Mouse (Mus musculus): ENCODE data around the gene Nxph1. TPM values are rescaled to one million over a fixed set of nuclear protein-coding genes. Genes with fewer than 3 reads are reported as not detected.

Nxph1 gene
- total RNA-seq, 2 experiments from 2014 or later, result 0.12 to 0.16 TPM

DNA sequence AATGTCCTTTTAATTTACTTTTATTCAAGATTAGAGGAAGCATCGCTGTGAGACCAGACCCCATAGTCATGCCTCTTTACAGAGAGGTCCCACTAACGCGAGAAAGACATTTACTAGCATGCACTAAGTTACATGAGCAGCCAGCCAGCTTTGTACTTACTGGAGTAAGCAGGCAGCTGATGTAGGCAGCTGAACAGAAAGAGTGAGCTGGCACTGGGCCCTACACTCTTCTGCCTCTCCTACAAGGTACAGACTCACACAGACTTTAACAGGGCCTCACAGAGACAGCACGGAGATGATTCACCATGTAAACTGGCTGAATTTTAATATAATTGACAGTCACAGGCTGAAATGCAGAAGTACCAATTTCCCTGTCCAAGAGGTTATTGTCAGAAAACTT, 11.6 kb downstream of the Nxph1 start:
- no peak for DNase-seq (ENCODE audit: low spot score in 2 of 2)

DNA sequence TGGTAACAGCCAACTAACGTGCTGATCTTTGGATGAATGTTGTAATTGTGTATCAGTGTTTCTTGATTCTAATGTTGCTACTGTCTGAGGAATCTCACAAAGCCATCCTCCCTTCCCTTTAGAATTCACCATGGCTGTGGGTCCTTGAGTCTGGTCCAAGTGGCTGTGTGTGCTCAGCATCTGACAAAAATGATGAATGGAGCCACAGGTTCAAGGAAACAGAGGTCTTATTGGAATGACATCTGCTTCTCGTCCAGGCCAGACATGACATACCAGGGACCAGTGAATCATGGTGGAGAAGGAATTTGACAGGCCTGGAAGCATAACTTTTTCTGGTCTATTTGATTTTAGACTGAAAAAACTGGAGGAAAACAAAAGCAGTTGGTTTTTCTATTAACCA, 22.3 kb downstream of the Nxph1 start:
- no peak for DNase-seq (ENCODE audit: low spot score in 2 of 2)

DNA sequence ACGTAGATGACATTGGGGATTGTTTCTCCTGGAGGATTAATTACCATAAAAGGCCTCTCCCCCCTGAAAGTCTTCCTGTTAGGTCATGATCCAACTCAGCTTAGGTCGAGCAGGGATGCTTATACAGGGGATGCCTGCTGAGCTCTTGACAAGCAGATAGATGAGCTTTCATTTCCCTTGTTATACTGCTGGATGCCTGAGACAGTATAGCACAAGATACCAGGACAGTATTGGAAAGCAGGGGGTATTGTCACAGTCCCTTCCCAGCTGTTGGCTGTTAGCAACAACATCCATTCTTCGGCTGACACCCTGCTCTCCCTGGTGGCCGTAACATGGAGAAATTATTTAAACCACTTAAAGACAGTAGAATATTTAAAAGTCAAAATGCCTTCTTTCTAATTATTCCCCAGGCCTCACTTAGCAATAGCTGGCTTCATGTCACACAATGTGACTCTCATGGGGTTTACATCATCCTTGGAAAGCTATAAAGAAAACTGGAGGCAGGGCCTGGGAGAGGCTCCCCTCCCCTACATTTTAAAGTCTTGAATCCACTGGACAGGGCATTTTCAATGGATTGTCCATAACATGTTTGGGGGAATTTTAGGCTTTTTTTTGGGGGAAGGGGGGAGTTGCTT, 31.1 kb downstream of the Nxph1 start:
- DNase-seq (ENCODE audit: low spot score in 2 of 2), result no peak

DNA sequence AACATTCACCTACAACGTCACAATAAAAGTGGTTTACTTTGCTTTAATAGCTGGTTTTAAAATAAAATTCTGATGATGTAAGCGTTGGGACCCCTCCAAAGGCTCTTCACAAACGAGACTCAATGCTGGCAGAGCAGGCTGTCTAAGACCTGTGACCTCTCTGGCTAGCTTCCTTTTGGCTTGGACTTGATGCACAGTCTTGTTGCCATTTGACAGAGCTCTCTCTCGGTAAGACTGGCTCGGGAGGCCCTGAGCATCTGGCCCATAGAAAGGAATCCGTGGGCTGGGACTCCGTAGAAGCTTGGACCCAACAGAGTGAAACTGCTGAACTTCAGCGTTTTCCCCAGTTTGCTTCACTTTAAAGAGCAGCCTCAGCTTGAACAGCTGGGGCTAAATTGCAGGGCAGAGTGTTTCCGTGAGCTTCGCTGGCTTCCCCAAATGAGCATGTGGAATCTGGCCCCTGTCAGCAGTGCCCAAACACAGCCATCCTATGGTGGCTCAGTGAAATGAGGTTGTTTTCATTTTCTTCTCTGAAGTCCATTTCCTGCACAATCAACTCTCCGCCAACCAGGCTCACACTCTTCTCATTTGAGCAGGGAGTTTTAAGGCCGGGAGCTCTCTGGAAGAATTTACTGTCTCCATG, 48.2 kb downstream of the Nxph1 start:
- DNase-seq (ENCODE audit: low spot score in 2 of 2), result peak in 1 of 2 experiments; percentile 50

DNA sequence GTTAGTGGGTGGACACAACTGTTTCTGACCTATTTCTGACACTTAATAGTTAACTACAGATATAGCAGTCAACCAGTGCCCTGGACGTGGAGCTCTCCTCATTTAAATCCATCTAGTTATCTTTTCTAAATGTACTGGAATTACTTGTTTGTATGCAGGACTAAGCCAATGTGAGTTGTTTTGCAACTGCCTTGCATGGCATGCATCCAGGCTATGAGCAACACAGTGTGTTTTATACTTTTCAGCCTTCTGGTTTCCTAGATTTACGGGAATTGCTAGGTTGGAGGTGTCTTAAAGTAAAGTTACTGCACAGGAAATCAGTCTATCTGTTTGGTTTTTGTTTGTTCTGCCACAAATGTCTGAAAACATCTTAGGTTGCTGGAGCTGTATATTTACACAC, 49.1 kb downstream of the Nxph1 start:
- peak in 1 of 2 experiments; percentile 8 for DNase-seq (ENCODE audit: low spot score in 2 of 2)

DNA sequence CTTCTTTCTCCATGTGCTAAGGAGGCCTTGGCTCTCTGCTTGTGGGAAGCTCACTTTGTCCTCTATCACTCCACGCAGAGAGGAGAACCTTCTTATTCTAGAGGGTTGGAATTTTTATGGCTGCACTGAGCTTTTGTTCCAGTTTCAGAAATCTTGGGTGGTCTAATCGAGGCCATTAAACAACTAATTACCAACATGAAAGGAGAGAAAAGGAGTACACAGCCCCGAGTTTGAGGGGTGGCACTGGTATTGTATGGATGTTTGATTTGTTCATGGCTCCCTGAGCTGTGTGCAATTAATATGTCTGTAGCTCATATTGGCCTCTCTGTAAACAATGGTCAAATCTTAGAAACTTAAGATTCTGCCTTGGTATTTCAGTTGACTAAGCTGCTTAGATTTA, 54.5 kb downstream of the Nxph1 start:
- no peak for DNase-seq (ENCODE audit: low spot score in 2 of 2)

DNA sequence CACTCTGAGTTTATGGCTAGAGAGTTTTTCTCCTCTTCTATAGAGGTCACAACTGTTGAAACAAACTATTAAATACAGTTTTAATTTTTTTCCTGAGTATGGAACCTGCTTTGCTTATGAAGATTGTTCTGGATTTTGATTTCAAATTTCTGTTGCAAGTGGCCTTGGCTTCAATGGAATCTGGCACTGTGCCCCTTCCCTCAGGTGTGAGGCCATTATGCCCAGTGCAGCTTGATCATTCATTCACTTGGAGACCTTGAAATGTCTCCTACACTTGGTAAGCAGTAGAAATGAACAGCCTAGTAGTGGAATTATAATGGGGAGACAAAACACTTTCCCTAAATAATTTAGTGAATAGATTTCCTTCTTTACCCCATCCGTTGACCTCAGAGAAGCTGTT, 78.4 kb downstream of the Nxph1 start:
- no peak for DNase-seq (ENCODE audit: low spot score in 2 of 2)

- peak in 1 of 2 experiments; percentile 23 for DNase-seq (ENCODE audit: low spot score in 2 of 2)
Measured at GRCm38 (mm10) chr6:9027146-9027545, 78.9 kb downstream of the Nxph1 start.

DNA sequence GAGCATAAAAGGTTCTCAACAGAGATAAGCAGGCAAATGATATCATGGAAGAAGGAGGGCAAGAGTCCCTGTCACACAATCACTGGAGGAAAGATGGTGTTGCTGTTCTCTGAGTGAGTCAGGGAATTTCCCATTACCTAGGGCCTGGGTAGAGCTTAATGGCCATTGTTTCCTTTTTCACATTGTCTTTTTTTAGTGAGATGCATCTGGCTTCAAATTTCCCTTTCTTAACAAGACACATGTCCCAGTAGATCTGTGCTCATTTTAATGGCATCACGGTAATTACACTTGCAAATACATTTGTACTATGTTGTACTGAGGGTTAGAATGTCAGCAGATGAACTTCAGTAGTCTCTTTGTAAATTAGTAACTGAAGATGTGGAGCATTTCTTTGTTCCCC, 80.3 kb downstream of the Nxph1 start:
- no peak for DNase-seq (ENCODE audit: low spot score in 2 of 2)

DNA sequence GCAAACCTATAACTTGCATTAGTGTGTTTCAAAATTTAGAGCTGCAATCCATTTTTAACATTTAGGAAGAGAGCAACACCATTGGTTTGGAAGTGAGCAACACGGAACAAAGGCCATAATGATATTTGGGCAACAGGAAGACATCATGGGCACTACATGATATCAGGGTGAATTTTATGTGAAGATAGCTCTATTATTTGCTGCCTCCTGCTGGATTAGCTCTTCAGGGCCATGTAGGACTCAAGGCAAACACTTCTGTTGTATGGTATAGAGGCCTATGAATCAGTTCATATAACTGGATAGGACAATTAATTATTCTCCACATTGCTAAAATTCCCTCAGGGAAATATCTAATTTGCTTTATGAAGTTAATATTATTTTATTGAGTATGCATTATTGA, 91.1 kb downstream of the Nxph1 start:
- DNase-seq (ENCODE audit: low spot score in 2 of 2), result no peak

DNA sequence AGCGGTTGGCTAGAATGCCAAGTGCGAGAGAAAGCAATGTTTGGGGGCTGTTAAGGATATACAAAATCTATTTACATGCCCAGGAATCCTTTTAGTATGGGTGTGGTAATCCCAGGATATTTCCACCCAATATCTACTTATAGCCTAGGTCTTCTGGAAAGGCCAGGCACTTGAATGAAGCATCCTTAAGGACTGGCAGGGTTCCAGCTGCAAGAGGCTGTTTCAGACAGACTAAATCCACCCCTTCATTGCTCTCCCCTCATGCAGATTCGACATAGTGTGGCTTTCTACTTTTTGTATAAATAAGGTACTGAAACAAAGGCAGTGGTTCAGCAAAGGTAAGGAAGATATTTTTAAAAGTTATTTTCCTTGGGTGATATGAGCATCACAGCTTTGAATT, 92.8 kb downstream of the Nxph1 start:
- no peak for DNase-seq (ENCODE audit: low spot score in 2 of 2)

DNA sequence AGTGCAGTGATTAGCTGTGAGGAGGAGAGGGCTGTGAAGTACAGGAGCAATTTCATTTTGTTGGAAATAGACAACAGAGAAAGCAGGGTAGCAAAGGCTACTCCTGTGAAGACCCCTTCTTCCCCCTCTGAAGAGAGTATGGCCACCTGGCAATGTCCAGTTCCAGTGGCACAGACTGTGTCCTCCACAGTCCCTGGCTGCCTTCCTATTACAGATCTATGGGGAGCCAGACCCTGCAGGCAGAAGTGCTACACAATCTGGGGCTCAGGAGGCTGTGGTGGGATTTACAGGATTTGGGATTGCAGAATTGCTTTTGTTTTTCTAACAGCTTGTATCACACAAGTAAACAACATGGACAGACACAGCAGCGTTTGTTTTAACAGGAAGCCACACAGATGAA, 94.2 kb downstream of the Nxph1 start:
- DNase-seq (ENCODE audit: low spot score in 2 of 2), result no peak

DNA sequence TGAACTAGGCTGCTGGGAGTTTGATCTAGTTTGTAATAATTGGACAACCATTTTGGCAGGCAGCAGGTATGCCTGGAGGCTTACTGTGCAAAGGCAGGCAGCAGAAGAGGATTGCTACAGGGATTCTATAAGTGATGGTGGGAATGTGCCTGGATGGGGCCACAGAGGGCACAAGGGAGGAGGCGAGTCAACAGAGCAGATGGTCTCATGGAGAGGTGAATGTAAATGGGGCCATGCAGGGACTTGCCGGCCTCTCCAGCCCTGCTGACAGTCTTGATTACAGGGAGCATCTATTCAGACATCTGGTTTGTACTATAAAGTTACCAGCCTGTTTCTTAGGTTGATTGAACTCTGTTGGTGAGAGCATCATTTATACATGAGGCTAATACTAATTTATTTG, 98.6 kb downstream of the Nxph1 start:
- DNase-seq (ENCODE audit: low spot score in 2 of 2), result no peak

DNA sequence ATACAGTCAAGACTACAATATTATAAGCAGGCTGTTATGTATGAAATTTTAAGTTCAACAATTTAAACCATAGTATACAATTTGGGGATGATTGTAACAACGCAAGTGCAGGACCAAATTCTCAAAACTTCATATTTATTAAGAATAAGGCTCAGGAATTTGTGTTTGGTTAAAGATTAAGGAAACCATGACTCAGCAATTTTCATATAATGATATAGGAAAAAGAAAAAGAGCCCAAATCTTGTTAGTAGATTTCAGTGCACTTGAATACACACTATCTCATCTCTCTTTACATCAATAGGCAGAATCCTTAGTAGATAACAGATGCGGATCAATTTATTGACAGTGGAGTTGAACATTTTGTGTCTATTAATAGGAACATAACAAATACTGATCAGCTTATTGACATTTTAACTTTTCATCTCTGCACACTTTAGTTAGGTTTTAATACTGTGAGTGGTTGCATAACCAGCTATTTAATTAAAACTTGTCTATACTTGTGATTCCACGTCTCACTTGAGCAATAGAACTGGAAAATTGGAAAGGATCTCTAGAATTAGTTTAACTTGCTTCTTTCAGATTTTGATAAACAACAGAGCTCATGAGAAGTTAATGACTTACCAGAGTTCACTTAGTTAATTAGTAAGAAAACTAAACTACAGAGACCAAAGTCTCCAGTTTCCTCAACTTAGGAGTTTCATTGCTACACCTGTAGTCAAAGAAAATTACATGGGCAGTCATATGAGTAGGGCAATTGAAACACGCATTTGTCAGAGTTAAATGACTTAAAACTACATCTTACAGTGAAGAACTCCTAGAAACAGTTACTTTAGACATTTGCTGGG, 113.3 kb downstream of the Nxph1 start:
- DNase-seq (ENCODE audit: low spot score in 2 of 2), result no peak

GRCm38 (mm10) chr6:9066435-9066834, 118.2 kb downstream of the Nxph1 start:
- no peak for DNase-seq (ENCODE audit: low spot score in 2 of 2)

DNA sequence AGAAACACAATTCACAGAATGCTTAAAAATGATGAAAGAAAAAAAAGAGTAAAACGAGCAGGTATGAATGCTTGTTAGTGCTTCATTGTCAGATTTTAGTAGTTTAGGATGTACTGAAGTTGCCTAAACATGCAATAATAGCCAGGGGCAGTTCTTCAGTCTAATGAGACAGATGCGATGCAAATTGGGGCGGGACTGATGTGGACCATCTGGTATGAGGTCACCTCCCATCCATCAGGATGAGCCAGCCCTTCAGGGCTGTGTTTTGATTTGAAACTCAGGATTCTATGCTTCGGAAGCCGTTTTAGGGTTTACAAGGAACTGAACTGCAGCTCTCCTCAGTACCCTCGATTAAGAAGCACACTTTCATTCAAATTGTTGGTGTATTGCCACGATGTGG, 121.7 kb downstream of the Nxph1 start:
- DNase-seq (ENCODE audit: low spot score in 2 of 2), result no peak

GRCm38 (mm10) chr6:9076463-9076862, 128.2 kb downstream of the Nxph1 start:
- DNase-seq (ENCODE audit: low spot score in 2 of 2), result no peak

- no peak for DNase-seq (ENCODE audit: low spot score in 2 of 2)
Measured at GRCm38 (mm10) chr6:9077793-9078689, 129.8 kb downstream of the Nxph1 start.

DNA sequence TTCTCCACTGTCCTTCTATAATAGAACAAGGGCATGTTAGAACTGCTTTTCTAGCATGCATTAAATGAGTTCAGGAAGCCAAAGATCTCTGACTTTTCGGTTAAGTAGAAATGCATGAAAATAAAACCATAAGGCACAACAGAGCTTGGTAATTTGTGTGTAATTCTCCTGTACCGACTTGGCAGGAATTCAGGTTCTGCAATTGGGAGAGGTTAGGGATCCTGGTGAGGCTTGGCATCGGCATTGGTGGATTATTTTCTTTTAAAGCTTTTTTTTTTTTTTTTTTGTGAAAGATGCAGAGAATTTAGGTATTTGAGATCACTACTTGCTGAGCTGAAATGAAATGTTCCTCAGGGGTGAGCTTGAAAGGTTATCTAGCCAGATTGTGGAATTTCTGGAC, 135.6 kb downstream of the Nxph1 start:
- no peak for DNase-seq (ENCODE audit: low spot score in 2 of 2)

- DNase-seq (ENCODE audit: low spot score in 2 of 2), result no peak
Measured at GRCm38 (mm10) chr6:9097345-9097744, 149.1 kb downstream of the Nxph1 start.

- no peak for DNase-seq (ENCODE audit: low spot score in 2 of 2)
Measured at GRCm38 (mm10) chr6:9107366-9107765, 159.1 kb downstream of the Nxph1 start.
